Mouse (Mus musculus) megakaryocyte, embryonic 14.5 days (primary cell): ENCODE results near the gene Wdr17.

ENCODE experiments used
- FLI1 ChIP-seq: IDR thresholded peaks from 2 replicates; pipeline ENCODE4 v1.6.1; 2012; ENCODE audit warnings: low read length, inconsistent platforms, mixed read lengths
- GATA1 ChIP-seq: IDR thresholded peaks from 3 replicates; pipeline ENCODE4 v1.6.1; 2012; ENCODE audit warnings: mixed read lengths, low read length, inconsistent platforms, borderline replicate concordance

- TF ChIP-seq GATA1 (no peak), FLI1 (no peak)
Measured at GRCm38 (mm10) chr8:54779317-54780133, 107.5 kb downstream of the Wdr17 start.
